Mouse (Mus musculus) C2C12 (cell line): Measurements from ENCODE around the gene Hist2h2ab. TPM values are rescaled to one million over a fixed set of nuclear protein-coding genes. Genes with fewer than 3 reads are reported as not detected.
A peak's percentile ranks its signal among the peaks of the same experiment; 100 is the strongest.

Source experiments
- H3K27me3 ChIP-seq: one replicate; pipeline ENCODE4 v1.6.1; 2011; ENCODE audit not compliant: control insufficient read depth, insufficient read depth, insufficient read length
- H3K36me3 ChIP-seq: one replicate; pipeline ENCODE4 v1.6.1; 2011; ENCODE audit not compliant: control insufficient read depth, insufficient read depth
- H3K4me3 ChIP-seq: one replicate; pipeline ENCODE4 v1.5.1; 2011; ENCODE audit warnings: mild to moderate bottlenecking, control low read depth; ENCODE audit not compliant: poor library complexity, insufficient read depth, severe bottlenecking
- H3K79me2 ChIP-seq: one replicate; pipeline ENCODE4 v1.6.1; 2011; ENCODE audit not compliant: control insufficient read depth, insufficient read depth
- H3K79me3 ChIP-seq: one replicate; pipeline ENCODE4 v1.6.1; 2011; ENCODE audit warnings: low read depth, control low read depth
- H3ac ChIP-seq: one replicate; pipeline ENCODE3; 2011; ENCODE audit warnings: low read depth; ENCODE audit not compliant: control insufficient read depth, insufficient read length
- CEBPB ChIP-seq: IDR thresholded peaks from one replicate; pipeline ENCODE4 v1.6.1; 2011; ENCODE audit warnings: low read depth, mild to moderate bottlenecking, control low read depth, moderate library complexity
- CTCF ChIP-seq: IDR thresholded peaks from one replicate; pipeline ENCODE4 v1.5.1; 2011; ENCODE audit not compliant: control insufficient read depth, insufficient read depth, insufficient read length
- FOSL1 ChIP-seq: IDR thresholded peaks from one replicate; pipeline ENCODE4 v1.8.0; 2011; ENCODE audit warnings: mild to moderate bottlenecking, low read length; ENCODE audit not compliant: poor library complexity, insufficient read depth, severe bottlenecking
- MAX ChIP-seq: IDR thresholded peaks from one replicate; pipeline ENCODE4 v1.6.1; 2011; ENCODE audit warnings: mild to moderate bottlenecking, control low read depth
- MYOD1 ChIP-seq: IDR thresholded peaks from one replicate; pipeline ENCODE4 v1.6.1; 2011; ENCODE audit warnings: low read depth; ENCODE audit not compliant: control insufficient read depth, insufficient read length
- MYOG ChIP-seq: IDR thresholded peaks from one replicate; pipeline ENCODE4 v1.6.1; 2011; ENCODE audit not compliant: control insufficient read depth, insufficient read length; ENCODE audit errors: extremely low read depth
- USF1 ChIP-seq: IDR thresholded peaks from one replicate; pipeline ENCODE4 v1.6.1; 2011; ENCODE audit warnings: low read depth, mild to moderate bottlenecking, control low read depth, moderate library complexity
- polyA plus RNA-seq: library from polyadenylated mRNA; unstranded; fragments of >200 nt; fragmentation: generic; extraction: Trizol; gene quantifications from one replicate; pipeline ENCODE4 v1.2.1, GENCODE M21; 2012; ENCODE audit warnings: missing spikeins

The Hist2h2ab gene
- polyA plus RNA-seq, 1 experiment = 0.18 TPM

- Histone ChIP-seq H3K79me3 (peaks cover 3% of the 10 kb centered on the region), H3K4me3 (peak within 1 kb of the TSS; percentile 6), H3ac (peak within 1 kb of the TSS; percentile 8), H3K79me2 (peaks cover 7% of the 10 kb centered on the region), H3K36me3 (peaks cover 24% of the 10 kb centered on the region), H3K27me3 (no peaks in the 10 kb centered on the region)
- TF ChIP-seq FOSL1 (no peak), CTCF (no peak), MYOG (no peak), USF1 (no peak), MAX (no peak), MYOD1 (no peak), CEBPB (no peak)
Observed at GRCm38 (mm10) chr3:96180727-96181477, 38.8 kb upstream of the Hist2h2ab start, which contains the start of gene Sv2a. TSS of gene Sv2a (plus strand) at chr3:96181151.

- H3K79me2 ChIP-seq = no peaks in the 10 kb centered on the region
- TF ChIP-seq FOSL1 (no peak), CEBPB (no peak), MYOG (no peak), MAX (no peak), MYOD1 (no peak), USF1 (no peak), CTCF (no peak)
- no peak overlapping the region for H3K4me3 ChIP-seq
- no peaks in the 10 kb centered on the region for H3K79me3 ChIP-seq
- H3ac ChIP-seq = no peak overlapping the region
- H3K36me3 ChIP-seq = peaks cover 16% of the 10 kb centered on the region
- no peaks in the 10 kb centered on the region for H3K27me3 ChIP-seq
Observed at GRCm38 (mm10) chr3:96181510-96182381, 37.9 kb upstream of the Hist2h2ab start.

- Histone ChIP-seq H3K79me3 (no peaks in the 10 kb centered on the region), H3K36me3 (peaks cover 12% of the 10 kb centered on the region), H3K27me3 (no peaks in the 10 kb centered on the region), H3K79me2 (no peaks in the 10 kb centered on the region), H3ac (no peak overlapping the region), H3K4me3 (no peak overlapping the region)
- no peak for TF ChIP-seq MYOD1
- no peak for TF ChIP-seq CTCF
- TF ChIP-seq MYOG = no peak
- TF ChIP-seq USF1 = no peak
- no peak for TF ChIP-seq FOSL1
- no peak for TF ChIP-seq MAX
- TF ChIP-seq CEBPB = no peak
Observed at GRCm38 (mm10) chr3:96182382-96182776, 37.3 kb upstream of the Hist2h2ab start.

GRCm38 (mm10) chr3:96192977-96193376 is 26.7 kb upstream of the Hist2h2ab start:
- H3K27me3 ChIP-seq = no peaks in the 10 kb centered on the region
- H3K79me3 ChIP-seq = no peaks in the 10 kb centered on the region
- H3K79me2 ChIP-seq = peaks cover 7% of the 10 kb centered on the region
- no peak overlapping the region for H3K4me3 ChIP-seq
- no peak overlapping the region for H3ac ChIP-seq
- H3K36me3 ChIP-seq = no peaks in the 10 kb centered on the region
- TF ChIP-seq FOSL1 = no peak
- TF ChIP-seq CTCF = no peak

- TF ChIP-seq MYOG (no peak), CTCF (no peak), MYOD1 (no peak), USF1 (no peak), FOSL1 (no peak), CEBPB (no peak), MAX (no peak)
Observed at GRCm38 (mm10) chr3:96194966-96195365, 24.7 kb upstream of the Hist2h2ab start.

More at GRCm38 (mm10) chr3:96194966-96195365, 24.7 kb upstream of the Hist2h2ab start:
- H3K79me3 ChIP-seq = no peaks in the 10 kb centered on the region
- no peaks in the 10 kb centered on the region for H3K36me3 ChIP-seq
- no peaks in the 10 kb centered on the region for H3K27me3 ChIP-seq
- no peak overlapping the region for H3K4me3 ChIP-seq
- H3K79me2 ChIP-seq = peaks cover 7% of the 10 kb centered on the region
- H3ac ChIP-seq = no peak overlapping the region
